Mouse (Mus musculus) CH12.LX (cell line): ENCODE measurements around the gene Tmem274. TPM values are rescaled to one million over a fixed set of nuclear protein-coding genes. Genes with fewer than 3 reads are reported as not detected.
"Not testable (repeated sequence)": the region's sequence is repeated elsewhere in the genome, so short reads cannot be mapped to it uniquely, and the experiment has no call there.

Source experiments
- DNase-seq: peaks from one replicate; pipeline ENCODE4 v3.0.0-alpha.2; 2013; ENCODE audit errors: extremely low read depth
- H3K27ac ChIP-seq: 2 replicates; pipeline ENCODE4 v1.5.1; 2012; ENCODE audit warnings: low read depth, mild to moderate bottlenecking, control low read depth, moderate library complexity; ENCODE audit not compliant: insufficient read depth
- H3K27me3 ChIP-seq: replicated peaks from 2 replicates; pipeline ENCODE3; 2012; ENCODE audit warnings: inconsistent platforms
- H3K36me3 ChIP-seq, 2 experiments: replicated peaks in 1 of 2; 2 replicates each; pipeline versions ENCODE3 to v1.6.1; 2012; ENCODE audit warnings: inconsistent platforms in 1 of 2, low read length in 1 of 2, mild to moderate bottlenecking in 1 of 2, mixed read lengths in 1 of 2, moderate library complexity in 1 of 2; ENCODE audit not compliant: control insufficient read depth in 1 of 2, insufficient read depth in 1 of 2
- H3K4me1 ChIP-seq, 2 experiments: 2 replicates each; pipeline ENCODE4 v1.6.1; 2012; ENCODE audit warnings: inconsistent platforms in 1 of 2, moderate library complexity in 1 of 2; ENCODE audit not compliant: insufficient read depth in 2 of 2, control insufficient read depth in 1 of 2
- H3K4me2 ChIP-seq: 2 replicates; pipeline ENCODE4 v1.6.1; 2012; ENCODE audit warnings: low read depth, mild to moderate bottlenecking, control low read depth; ENCODE audit not compliant: poor library complexity, insufficient read depth, severe bottlenecking
- H3K4me3 ChIP-seq, 3 experiments: fragments of 150-350 bp in 1 of 3; sonication (generic) in 1 of 3; replicated peaks in 1 of 3; 2 replicates each; pipeline versions ENCODE3 to v1.5.1; 2011 to 2012; ENCODE audit warnings: low read depth in 2 of 3, low read length in 2 of 3, mild to moderate bottlenecking in 2 of 3, moderate library complexity in 2 of 3, control low read depth in 1 of 3, improper control_type of control experiment in 1 of 3, inconsistent platforms in 1 of 3, mixed read lengths in 1 of 3; ENCODE audit not compliant: poor library complexity in 1 of 3
- H3K79me2 ChIP-seq: replicated peaks from 2 replicates; pipeline ENCODE4 v1.6.1; 2012; ENCODE audit warnings: mild to moderate bottlenecking, moderate library complexity; ENCODE audit not compliant: control insufficient read depth, poor library complexity, insufficient read depth, severe bottlenecking; ENCODE audit errors: extremely low read depth
- H3K9ac ChIP-seq: 2 replicates; pipeline ENCODE4 v1.6.1; 2012; ENCODE audit warnings: low read depth, mild to moderate bottlenecking, control low read depth, moderate library complexity; ENCODE audit not compliant: insufficient read depth
- H3K9me3 ChIP-seq: replicated peaks from 2 replicates; pipeline ENCODE3; 2012; ENCODE audit warnings: low read length, inconsistent platforms, mixed read lengths
- BHLHE40 ChIP-seq: IDR thresholded peaks from 2 replicates; pipeline ENCODE4 v1.6.1; 2011; ENCODE audit warnings: mild to moderate bottlenecking, low read depth, low read length, improper control_type of control experiment
- CTCF ChIP-seq, 2 experiments: IDR thresholded peaks in 1 of 2; conservative IDR thresholded peaks in 1 of 2; 2 replicates each; pipeline ENCODE4 v1.5.1; 2011 to 2012; ENCODE audit warnings: low read depth in 2 of 2, low read length in 2 of 2, improper control_type of control experiment in 1 of 2, inconsistent platforms in 1 of 2, mild to moderate bottlenecking in 1 of 2, moderate library complexity in 1 of 2
- EP300 ChIP-seq: IDR thresholded peaks from 2 replicates; pipeline ENCODE4 v1.6.1; 2011; ENCODE audit warnings: low read length, improper control_type of control experiment
- MAFK ChIP-seq: IDR thresholded peaks from 2 replicates; pipeline ENCODE4 v1.6.1; 2011; ENCODE audit warnings: low read length, improper control_type of control experiment; ENCODE audit not compliant: insufficient replicate concordance
- MAX ChIP-seq: IDR thresholded peaks from 2 replicates; pipeline ENCODE4 v1.6.1; 2011; ENCODE audit warnings: low read length, improper control_type of control experiment
- MAZ ChIP-seq: IDR thresholded peaks from 2 replicates; pipeline ENCODE4 v1.6.1; 2012; ENCODE audit warnings: low read depth, mild to moderate bottlenecking, inconsistent platforms, low read length, improper control_type of control experiment, moderate library complexity
- NRF1 ChIP-seq: IDR thresholded peaks from 2 replicates; pipeline ENCODE4 v1.6.1; 2014; ENCODE audit warnings: low read depth, mild to moderate bottlenecking, inconsistent platforms, low read length, improper control_type of control experiment, moderate library complexity
- POLR2AphosphoS2 ChIP-seq: IDR thresholded peaks from 2 replicates; pipeline ENCODE4 v1.6.1; 2011; ENCODE audit warnings: low read depth, low read length, improper control_type of control experiment
- RCOR1 ChIP-seq: conservative IDR thresholded peaks from 2 replicates; pipeline ENCODE4 v1.6.1; 2012; ENCODE audit warnings: low read depth, mild to moderate bottlenecking, inconsistent platforms, low read length, improper control_type of control experiment
- TCF12 ChIP-seq: IDR thresholded peaks from 2 replicates; pipeline ENCODE4 v1.6.1; 2014; ENCODE audit warnings: low read depth, mild to moderate bottlenecking, inconsistent platforms, low read length, improper control_type of control experiment
- UBTF ChIP-seq: IDR thresholded peaks from 2 replicates; pipeline ENCODE4 v1.6.1; 2012; ENCODE audit warnings: low read depth, mild to moderate bottlenecking, inconsistent platforms, low read length, improper control_type of control experiment, moderate library complexity
- ZKSCAN1 ChIP-seq: IDR thresholded peaks from 2 replicates; pipeline ENCODE4 v1.6.1; 2012; ENCODE audit warnings: low read depth, inconsistent platforms, low read length, improper control_type of control experiment, borderline replicate concordance
- dilution Hi-C: fragments of 300-500 bp; cut with MboI; formaldehyde crosslinking; loops from 2 replicates; pipeline ENCODE4 v1.14.3; 2020; ENCODE audit warnings: low sequenced_read_pairs; ENCODE audit not compliant: extremely low pct_unique_long_range_greater_than_20kb, extremely low pct_ligation_motif_present
- in situ Hi-C: fragments of 300-500 bp; cut with MboI; formaldehyde crosslinking; loops from 3 replicates; pipeline ENCODE4 v1.14.3; 2019; ENCODE audit warnings: low sequenced_read_pairs, low pct_ligation_motif_present, low pct_unique_long_range_greater_than_20kb, mixed read lengths
- polyA plus RNA-seq: library from polyadenylated mRNA; unstranded; fragments of >175 nt; gene quantifications from 2 replicates; pipeline ENCODE4 v1.2.1, GENCODE M21; 2012; ENCODE audit warnings: low read depth; ENCODE audit not compliant: insufficient read length
- total RNA-seq, 2 experiments: library from RNA; depleted of rRNA; stranded (reverse); fragments of 300-350 nt in 1 of 2; fragments of >200 nt in 1 of 2; gene quantifications; 2 replicates each; pipeline ENCODE4 v1.2.3; 2012 to 2014

The Tmem274 gene
- total and polyA plus RNA-seq, 3 experiments = not detected

DNA sequence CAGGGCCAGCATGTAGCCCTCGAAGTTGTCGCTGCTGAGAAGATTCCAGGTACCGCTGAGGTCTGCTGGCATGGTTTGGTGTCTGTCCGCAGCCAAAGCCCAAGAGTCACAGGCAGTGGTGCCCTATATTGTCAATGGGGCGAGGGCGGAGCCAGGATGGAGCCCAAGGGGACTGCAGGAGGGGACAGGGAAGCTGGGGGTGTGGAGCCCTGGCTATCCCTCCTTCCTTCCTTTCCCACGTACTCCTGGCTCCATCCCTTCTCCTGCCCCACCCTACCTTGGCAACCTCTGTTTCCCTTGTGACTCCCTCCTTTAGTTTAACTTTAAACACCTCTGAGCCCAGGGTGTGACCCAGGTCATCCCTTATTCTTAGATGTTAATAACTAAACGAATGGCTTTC lies 22.3 kb upstream of the Tmem274 start, which contains the start of gene Rbp7:
Gene Rbp7, minus strand, starts transcription at position 100 of the 400 bp plus-strand sequence.
- no peak for DNase-seq
- no peaks in the 10 kb centered on the region for H3K4me1 ChIP-seq
- no peak within 1 kb of the TSS for H3K27ac ChIP-seq
- peaks cover 2% of the 10 kb centered on the region for H3K9me3 ChIP-seq
- no peaks in the 10 kb centered on the region for H3K36me3 ChIP-seq
- no peak within 1 kb of the TSS for H3K4me2 ChIP-seq
- no peaks in the 10 kb centered on the region for H3K27me3 ChIP-seq
- no peaks in the 10 kb centered on the region for H3K79me2 ChIP-seq
- no peak within 1 kb of the TSS for H3K9ac ChIP-seq
- dilution Hi-C loops (no loop called here), in situ Hi-C loops (loop anchor here (5.0 kb wide), 1 partner anchor 72 kb away; no protein-coding TSS in a partner anchor)
- H3K4me3 ChIP-seq = no peak within 1 kb of the TSS
- TF ChIP-seq POLR2AphosphoS2 (no peak), RCOR1 (no peak), EP300 (no peak), NRF1 (no peak), BHLHE40 (no peak), MAZ (no peak), TCF12 (no peak)

DNA sequence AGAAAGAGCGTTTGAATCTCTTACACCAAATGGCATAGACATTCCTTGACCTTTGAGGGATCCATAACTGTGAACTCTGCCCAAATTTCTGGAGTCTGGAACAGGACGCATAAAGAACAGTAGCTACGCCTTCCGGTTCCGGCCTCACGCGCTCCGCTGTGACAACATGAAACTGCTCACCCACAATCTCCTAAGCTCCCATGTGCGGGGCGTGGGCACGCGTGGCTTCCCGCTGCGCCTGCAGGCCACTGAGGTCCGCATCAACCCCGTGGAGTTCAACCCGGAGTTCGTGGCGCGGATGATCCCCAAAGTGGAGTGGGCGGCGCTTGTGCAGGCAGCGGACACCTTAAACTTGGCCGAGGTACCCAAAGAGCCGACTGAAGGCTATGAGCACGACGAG lies 20.0 kb upstream of the Tmem274 start:
- H3K79me2 ChIP-seq, H3K9ac ChIP-seq, DNase-seq, H3K4me2 ChIP-seq, H3K27me3 ChIP-seq, H3K36me3 ChIP-seq, in situ Hi-C loops, H3K4me3 ChIP-seq, H3K27ac ChIP-seq, H3K4me1 ChIP-seq, H3K9me3 ChIP-seq, dilution Hi-C loops: not testable (repeated sequence)

DNA sequence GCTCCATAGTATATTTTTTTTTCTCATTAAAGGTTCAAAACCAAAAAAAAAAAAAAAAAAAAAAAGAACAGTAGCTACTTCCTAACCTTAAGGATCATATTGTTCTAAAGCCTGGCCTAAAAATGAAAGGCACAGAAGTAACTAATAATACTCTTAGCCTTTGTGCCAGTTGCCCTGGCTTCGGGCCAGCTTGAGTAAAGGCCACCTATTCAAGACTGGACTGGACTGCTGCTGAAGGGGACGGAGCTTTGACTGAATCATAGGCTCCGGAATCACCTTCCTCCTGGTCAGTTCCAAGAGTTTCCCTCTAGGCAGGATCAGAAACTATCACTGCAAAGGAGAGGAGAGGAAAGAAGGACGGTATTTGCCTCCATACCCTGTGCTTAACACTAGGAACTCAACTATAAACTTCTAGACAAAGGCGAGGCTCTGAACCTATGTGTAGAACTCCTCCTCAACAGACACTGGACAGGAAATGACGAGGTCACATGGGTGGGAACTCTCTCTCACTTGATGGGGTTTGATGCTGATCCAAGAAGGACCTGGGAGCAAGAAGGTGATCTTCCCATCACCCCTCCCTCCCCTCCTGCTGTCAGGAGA lies 19.2 kb upstream of the Tmem274 start:
- H3K4me1 ChIP-seq = 0 out of 4 replicates have a peak, but pooled peaks cover 0 to 4% of the 10 kb centered on the region in 2 experiments
- dilution Hi-C loops (no loop called here), in situ Hi-C loops (no loop called here)
- no peaks in the 10 kb centered on the region for H3K79me2 ChIP-seq
- no peak overlapping the region for H3K27ac ChIP-seq
- H3K4me3 ChIP-seq = no peak overlapping the region
- no peak for DNase-seq
- H3K9ac ChIP-seq = no peak overlapping the region
- H3K9me3 ChIP-seq = no peaks in the 10 kb centered on the region
- no peaks in the 10 kb centered on the region for H3K36me3 ChIP-seq
- TF ChIP-seq MAX = no peak
- TF ChIP-seq EP300 = no peak
- no peak for TF ChIP-seq UBTF
- no peak for TF ChIP-seq ZKSCAN1
- no peak for TF ChIP-seq MAFK
- TF ChIP-seq CTCF (conservative IDR thresholded peaks at IDR 0.05 in 1 of 2, IDR thresholded peaks at IDR 0.05 in 1 of 2; ENCODE audit: low read depth in 2 of 2, low read length in 2 of 2) = no peak
- TF ChIP-seq, all 38 proteins: peak for 0
- Histone ChIP-seq H3K27me3 (no peaks in the 10 kb centered on the region), H3K4me2 (no peak overlapping the region)
